Mouse (Mus musculus): ENCODE measurements around the gene Obscn. TPM values are rescaled to one million over a fixed set of nuclear protein-coding genes. Genes with fewer than 3 reads are reported as not detected.

Gene Obscn
- polyA plus RNA-seq, 1 experiment = 19.0 TPM

DNA sequence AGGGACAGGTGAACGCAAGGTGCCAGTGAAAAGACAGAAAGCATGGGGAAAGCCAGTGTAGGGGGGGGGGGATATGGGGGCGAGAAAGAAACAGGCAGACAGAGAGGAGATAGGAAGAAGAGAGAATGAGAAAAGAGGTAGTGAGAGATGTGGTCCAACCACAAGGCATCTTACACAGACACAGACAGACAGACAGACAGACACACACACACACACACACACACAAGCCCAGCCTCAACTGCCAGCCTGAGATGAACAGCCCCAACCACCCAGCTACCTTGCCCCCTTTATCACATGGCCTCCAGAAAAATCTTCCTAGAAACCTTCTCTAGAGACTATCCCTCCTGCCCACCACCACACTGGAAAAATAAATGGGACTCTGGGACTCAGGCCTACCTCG, 4.1 kb downstream of the Obscn start:
- Histone ChIP-seq H3K4me1 (ENCODE audit: control insufficient read depth, insufficient read depth, low read length) (no peaks in the 10 kb centered on the region), H3K4me3 (replicated peaks; ENCODE audit: extremely low read depth, low read depth, low read length) (no peak overlapping the region)
- DNase-seq = no peak
- 45% methylated on average over 3 of the region's 3 CpGs for WGBS
- no peak for TF ChIP-seq POLR2A (IDR thresholded peaks at IDR 0.05; ENCODE audit: borderline replicate concordance, extremely low read depth, low read depth, low read length)
- no peak for TF ChIP-seq CTCF (IDR thresholded peaks at IDR 0.05; ENCODE audit: insufficient read depth, low read length)

DNA sequence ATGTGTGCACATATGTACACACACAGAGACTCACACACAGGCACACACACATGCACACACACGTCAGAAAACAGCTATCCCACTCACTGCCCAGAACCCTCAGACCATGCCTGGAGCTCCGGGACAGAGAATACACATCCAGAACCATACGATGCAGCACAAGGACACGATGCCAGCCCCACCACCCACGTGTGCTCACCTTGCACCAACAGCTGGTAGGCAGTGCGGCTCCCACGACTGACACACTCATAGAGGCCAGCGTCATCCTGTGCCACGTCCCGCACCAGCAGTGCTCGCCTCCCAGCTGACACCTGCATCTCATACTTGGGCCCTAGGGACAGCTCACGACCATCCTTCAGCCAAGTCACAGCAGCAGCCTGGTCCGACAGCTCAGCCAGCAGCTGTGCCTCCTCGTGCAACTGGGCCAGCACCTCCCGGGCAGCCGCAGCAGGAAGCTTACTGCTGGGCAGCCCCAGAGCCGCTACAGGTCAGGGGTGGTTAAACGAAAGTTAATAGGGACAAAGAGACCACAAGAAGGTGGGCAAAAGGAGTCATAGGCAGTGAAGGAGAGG, 4.8 kb downstream of the Obscn start:
- H3K4me1 ChIP-seq (ENCODE audit: control insufficient read depth, insufficient read depth, low read length) = no peaks in the 10 kb centered on the region
- H3K4me3 ChIP-seq (replicated peaks; ENCODE audit: extremely low read depth, low read depth, low read length) = no peak overlapping the region
- no peak for TF ChIP-seq CTCF (IDR thresholded peaks at IDR 0.05; ENCODE audit: insufficient read depth, low read length)
- 61% methylated on average over 18 of the region's 18 CpGs for WGBS
- no peak for DNase-seq

DNA sequence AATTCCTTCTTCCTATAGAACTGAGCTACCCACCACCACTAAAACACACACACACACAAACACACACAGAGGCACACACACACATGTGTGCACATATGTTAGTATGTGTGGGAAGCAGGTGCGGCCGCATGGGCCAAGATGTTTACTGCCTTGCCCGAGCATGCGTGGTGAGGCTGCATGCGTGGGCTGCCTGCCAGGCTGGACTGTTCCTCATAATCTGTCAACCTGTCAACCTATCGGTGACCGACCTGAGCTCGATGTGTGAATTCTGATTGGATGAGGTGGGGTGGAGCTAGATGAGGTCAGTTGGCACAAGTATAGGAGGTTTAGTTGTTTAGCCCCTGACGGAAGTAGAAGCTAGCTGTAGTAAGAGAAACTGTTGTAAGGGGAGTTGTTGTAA, 5.4 kb downstream of the Obscn start:
- no peak for DNase-seq
- Histone ChIP-seq H3K4me3 (replicated peaks; ENCODE audit: extremely low read depth, low read depth, low read length) (no peak overlapping the region), H3K4me1 (ENCODE audit: control insufficient read depth, insufficient read depth, low read length) (no peaks in the 10 kb centered on the region)
- 62% methylated on average over 9 of the region's 9 CpGs for WGBS
- TF ChIP-seq POLR2A (IDR thresholded peaks at IDR 0.05; ENCODE audit: borderline replicate concordance, extremely low read depth, low read depth, low read length) (no peak), CTCF (IDR thresholded peaks at IDR 0.05; ENCODE audit: insufficient read depth, low read length) (no peak)

DNA sequence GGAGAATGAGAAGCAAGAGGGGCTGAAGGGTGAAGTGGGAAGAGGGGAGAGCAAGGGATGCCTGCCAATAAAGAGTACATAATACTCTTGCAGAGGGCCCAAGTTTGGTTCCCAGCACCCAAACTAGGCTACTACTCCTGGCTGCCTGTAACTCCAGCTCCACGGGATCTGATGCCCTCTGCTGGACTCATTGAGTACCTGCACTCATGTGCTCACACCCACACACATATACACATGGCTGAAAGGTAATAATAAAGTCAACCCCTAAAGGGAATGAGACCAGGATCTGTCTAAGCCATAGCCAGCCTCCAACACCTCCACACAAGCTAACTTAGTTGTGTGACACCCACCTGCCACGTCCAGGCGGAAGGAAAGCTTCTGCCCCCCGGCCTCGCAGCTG, 30.3 kb downstream of the Obscn start:
- no peak for DNase-seq
- TF ChIP-seq CTCF (IDR thresholded peaks at IDR 0.05; ENCODE audit: insufficient read depth, low read length) (no peak), POLR2A (IDR thresholded peaks at IDR 0.05; ENCODE audit: borderline replicate concordance, extremely low read depth, low read depth, low read length) (no peak)
- H3K4me1 ChIP-seq (ENCODE audit: control insufficient read depth, insufficient read depth, low read length) = no peaks in the 10 kb centered on the region
- 91% methylated on average over 5 of the region's 5 CpGs for WGBS
- H3K4me3 ChIP-seq (replicated peaks; ENCODE audit: extremely low read depth, low read depth, low read length) = no peak overlapping the region

DNA sequence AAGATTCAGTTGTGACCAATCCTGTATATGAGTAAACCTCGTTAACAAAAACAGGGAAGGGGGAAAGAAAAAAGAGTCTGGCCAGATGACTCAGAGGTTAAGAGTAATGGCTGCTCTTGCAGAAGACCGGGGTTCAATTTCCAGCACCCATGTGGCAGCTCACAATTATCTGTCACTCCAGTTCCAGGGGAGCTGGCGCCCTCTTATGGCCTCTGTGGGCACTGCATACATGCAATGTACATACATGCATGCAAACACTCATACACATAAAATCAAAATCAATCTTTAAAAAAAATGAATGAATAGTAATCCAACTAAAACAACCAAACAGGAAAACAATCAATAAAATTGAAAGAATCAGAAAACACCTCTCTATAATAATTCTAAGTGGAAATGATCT, 33.9 kb downstream of the Obscn start:
- Histone ChIP-seq H3K4me3 (replicated peaks; ENCODE audit: extremely low read depth, low read depth, low read length) (no peak overlapping the region), H3K4me1 (ENCODE audit: control insufficient read depth, insufficient read depth, low read length) (no peaks in the 10 kb centered on the region)
- 68% methylated on average over 3 of the region's 3 CpGs for WGBS
- no peak for DNase-seq
- TF ChIP-seq POLR2A (IDR thresholded peaks at IDR 0.05; ENCODE audit: borderline replicate concordance, extremely low read depth, low read depth, low read length) = no peak
- TF ChIP-seq CTCF (IDR thresholded peaks at IDR 0.05; ENCODE audit: insufficient read depth, low read length) = no peak

DNA sequence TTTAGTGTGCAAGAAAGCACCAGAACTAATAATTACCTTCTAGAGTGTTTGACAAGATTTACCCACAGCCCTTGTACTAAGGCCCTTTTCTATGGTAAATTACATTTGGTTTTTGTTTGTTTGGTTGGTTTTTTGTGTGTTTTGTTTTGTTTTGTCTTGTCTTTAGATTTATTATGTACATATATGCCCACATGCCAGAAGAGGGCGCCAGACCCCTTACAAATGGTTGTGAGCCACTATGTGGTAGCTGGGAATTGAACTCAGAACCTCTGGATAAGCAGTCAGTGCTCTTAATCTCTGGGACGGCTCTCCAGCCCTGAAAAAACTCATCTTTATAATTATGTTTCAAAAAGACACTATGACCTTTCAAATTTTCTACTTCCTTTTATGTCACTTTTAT, 37.9 kb downstream of the Obscn start:
- H3K4me3 ChIP-seq (replicated peaks; ENCODE audit: extremely low read depth, low read depth, low read length) = no peak overlapping the region
- TF ChIP-seq CTCF (IDR thresholded peaks at IDR 0.05; ENCODE audit: insufficient read depth, low read length) (peak; percentile 33), POLR2A (IDR thresholded peaks at IDR 0.05; ENCODE audit: borderline replicate concordance, extremely low read depth, low read depth, low read length) (no peak)
- H3K4me1 ChIP-seq (ENCODE audit: control insufficient read depth, insufficient read depth, low read length) = no peaks in the 10 kb centered on the region
- 21% methylated on average over 2 of the region's 2 CpGs for WGBS
- peak; percentile 24 for DNase-seq

DNA sequence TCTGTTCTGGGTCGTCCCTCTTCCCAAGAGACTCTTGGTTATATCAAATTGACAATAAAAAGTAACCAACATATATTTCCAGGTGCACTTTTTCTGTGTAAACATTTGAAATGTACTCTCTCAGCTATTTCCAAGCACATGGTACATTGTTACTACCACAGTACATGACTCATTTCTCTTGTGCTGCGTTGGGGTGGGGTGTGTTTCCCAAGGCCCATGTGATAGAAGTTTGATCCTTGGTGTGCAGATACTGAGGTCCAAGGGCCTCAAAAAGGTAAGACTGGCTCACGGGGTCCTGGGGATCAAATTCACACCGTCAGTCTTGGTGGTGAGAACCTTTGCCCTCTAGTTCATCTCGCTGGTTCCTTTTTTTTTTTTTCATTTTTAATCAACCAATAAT, 38.4 kb downstream of the Obscn start:
- DNase-seq = no peak
- Histone ChIP-seq H3K4me3 (replicated peaks; ENCODE audit: extremely low read depth, low read depth, low read length) (no peak overlapping the region), H3K4me1 (ENCODE audit: control insufficient read depth, insufficient read depth, low read length) (no peaks in the 10 kb centered on the region)
- no peak for TF ChIP-seq POLR2A (IDR thresholded peaks at IDR 0.05; ENCODE audit: borderline replicate concordance, extremely low read depth, low read depth, low read length)
- TF ChIP-seq CTCF (IDR thresholded peaks at IDR 0.05; ENCODE audit: insufficient read depth, low read length) = no peak
- 61% methylated on average over 5 of the region's 5 CpGs for WGBS

DNA sequence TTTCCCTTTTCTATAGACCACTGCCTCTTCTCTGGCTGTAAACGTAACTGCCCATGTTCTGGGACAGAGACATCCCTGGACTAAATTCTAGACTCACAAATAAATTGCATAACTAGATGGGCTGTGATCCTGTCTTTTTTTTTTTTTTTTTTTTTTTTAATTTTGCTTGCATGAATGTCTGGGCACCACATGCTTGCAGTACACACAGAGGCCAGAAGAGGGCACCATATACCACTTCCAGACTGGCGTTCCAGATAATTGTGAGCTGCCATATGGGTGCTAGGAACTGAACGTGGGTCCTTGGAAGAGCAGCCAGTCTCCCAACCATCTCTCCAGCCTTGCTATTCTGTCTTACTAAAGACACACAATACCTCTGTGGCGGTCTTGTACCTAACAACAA, 42.0 kb downstream of the Obscn start:
- no peak overlapping the region for H3K4me3 ChIP-seq (replicated peaks; ENCODE audit: extremely low read depth, low read depth, low read length)
- WGBS = 66% methylated on average over 4 of the region's 4 CpGs
- H3K4me1 ChIP-seq (ENCODE audit: control insufficient read depth, insufficient read depth, low read length) = no peaks in the 10 kb centered on the region
- peak; percentile 14; the same call in 1 of the 2 replicates for TF ChIP-seq CTCF (IDR thresholded peaks at IDR 0.05; ENCODE audit: insufficient read depth, low read length)
- no peak for TF ChIP-seq POLR2A (IDR thresholded peaks at IDR 0.05; ENCODE audit: borderline replicate concordance, extremely low read depth, low read depth, low read length)
- DNase-seq = no peak

DNA sequence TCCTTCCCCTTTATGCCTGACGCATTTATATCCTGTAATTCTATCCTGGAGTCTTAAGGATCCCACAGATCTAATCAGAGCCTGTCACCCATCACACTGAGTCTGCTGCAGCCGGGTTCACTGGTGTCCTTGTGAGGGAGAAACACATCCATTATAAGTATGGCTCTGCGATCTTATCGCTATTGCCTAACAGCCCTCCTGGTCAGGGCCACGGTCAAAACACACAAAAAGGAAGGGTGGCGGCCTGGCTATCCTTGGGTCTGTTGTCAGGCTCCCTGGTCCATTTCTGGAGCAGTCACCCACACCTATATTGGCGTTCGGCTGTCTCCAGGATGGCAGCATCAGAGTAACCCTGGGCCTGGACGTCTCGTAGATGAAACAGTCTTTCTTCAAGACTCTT, 48.6 kb downstream of the Obscn start:
- TF ChIP-seq POLR2A (IDR thresholded peaks at IDR 0.05; ENCODE audit: borderline replicate concordance, extremely low read depth, low read depth, low read length) (no peak), CTCF (IDR thresholded peaks at IDR 0.05; ENCODE audit: insufficient read depth, low read length) (no peak)
- no peaks in the 10 kb centered on the region for H3K4me1 ChIP-seq (ENCODE audit: control insufficient read depth, insufficient read depth, low read length)
- DNase-seq = no peak
- H3K4me3 ChIP-seq (replicated peaks; ENCODE audit: extremely low read depth, low read depth, low read length) = no peak overlapping the region
- 86% methylated on average over 10 of the region's 10 CpGs for WGBS

DNA sequence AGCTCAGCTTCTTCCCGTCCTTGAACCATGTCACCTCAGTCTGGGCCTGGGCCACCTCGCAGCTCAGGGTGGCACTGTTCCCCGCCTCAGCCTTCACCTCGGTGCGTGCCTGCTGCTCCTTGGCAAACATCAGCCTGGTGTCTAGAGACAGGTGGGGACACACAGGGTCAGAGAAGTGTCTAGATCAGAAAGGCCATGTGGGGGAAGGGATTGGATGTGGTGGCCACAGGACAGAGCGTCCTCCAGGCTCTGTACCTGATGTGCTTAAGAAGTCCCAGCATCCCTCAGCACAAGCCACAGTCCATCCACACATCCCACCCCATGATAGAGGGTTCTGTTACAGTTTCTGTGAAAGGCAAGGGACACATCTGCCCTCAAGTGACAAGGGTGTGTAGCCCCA, 51.0 kb downstream of the Obscn start:
- 68% methylated on average over 6 of the region's 6 CpGs for WGBS

More for the DNA sequence above, 51.0 kb downstream of the Obscn start:
- no peak for TF ChIP-seq POLR2A (IDR thresholded peaks at IDR 0.05; ENCODE audit: borderline replicate concordance, extremely low read depth, low read depth, low read length)
- no peak for TF ChIP-seq CTCF (IDR thresholded peaks at IDR 0.05; ENCODE audit: insufficient read depth, low read length)
- Histone ChIP-seq H3K4me3 (replicated peaks; ENCODE audit: extremely low read depth, low read depth, low read length) (no peak overlapping the region), H3K4me1 (ENCODE audit: control insufficient read depth, insufficient read depth, low read length) (no peaks in the 10 kb centered on the region)
- DNase-seq = no peak
